Mouse (Mus musculus) heart, embryonic 11.5 days (tissue): ENCODE measurements around the gene Ube2q2. TPM values are rescaled to one million over a fixed set of nuclear protein-coding genes. Genes with fewer than 3 reads are reported as not detected.
"Not testable (repeated sequence)": the region's sequence is repeated elsewhere in the genome, so short reads cannot be mapped to it uniquely, and the experiment has no call there.

Experiments used
- ATAC-seq: fragments of 200-750 bp; cut with Nextera tagmentation; replicated peaks from 2 replicates; pipeline ENCODE4 v1.8.0; 2017; ENCODE audit warnings: moderate library complexity; ENCODE audit not compliant: insufficient number of reproducible peaks, low FRiP score, low TSS enrichment
- H3K27ac ChIP-seq: fragments of 300-500 bp; sonication (generic); 2 replicates; pipeline ENCODE4 v1.5.1; 2014; ENCODE audit warnings: mild to moderate bottlenecking, low read depth, low read length
- H3K27me3 ChIP-seq: fragments of 300-500 bp; sonication (generic); 2 replicates; pipeline ENCODE4 v1.6.1; 2014; ENCODE audit warnings: mild to moderate bottlenecking, low read length, mixed read lengths; ENCODE audit not compliant: control insufficient read depth, insufficient read depth
- H3K36me3 ChIP-seq: fragments of 300-500 bp; sonication (generic); 2 replicates; pipeline ENCODE4 v1.6.1; 2014; ENCODE audit warnings: mild to moderate bottlenecking, low read length, moderate library complexity, mixed read lengths; ENCODE audit not compliant: control insufficient read depth, insufficient read depth
- H3K4me1 ChIP-seq: fragments of 300-500 bp; sonication (generic); 2 replicates; pipeline ENCODE4 v1.6.1; 2014; ENCODE audit warnings: low read length; ENCODE audit not compliant: control insufficient read depth, insufficient read depth
- H3K4me2 ChIP-seq: fragments of 300-500 bp; sonication (generic); 2 replicates; pipeline ENCODE4 v1.6.1; 2014; ENCODE audit warnings: mild to moderate bottlenecking, moderate library complexity
- H3K4me3 ChIP-seq: fragments of 300-500 bp; sonication (generic); 2 replicates; pipeline ENCODE4 v1.5.1; 2014; ENCODE audit warnings: low read depth, low read length
- H3K9ac ChIP-seq: fragments of 300-500 bp; sonication (generic); 2 replicates; pipeline ENCODE4 v1.6.1; 2014; ENCODE audit warnings: mild to moderate bottlenecking, low read depth, low read length, moderate library complexity
- H3K9me3 ChIP-seq: fragments of 300-500 bp; sonication (generic); replicated peaks from 2 replicates; pipeline ENCODE4 v1.6.1; 2016; ENCODE audit warnings: low read length; ENCODE audit not compliant: control insufficient read depth
- WGBS: fragments of 180-500 bp; shearing (Covaris S2); extraction: QIAGEN DNeasy Blood & Tissue Kit; methylation state at CpG from one replicate; pipeline ENCODE4 v1.1.7; 2014; ENCODE audit not compliant: insufficient replicate concordance; 5-methylcytosine and 5-hydroxymethylcytosine counted together
- polyA plus RNA-seq: library from polyadenylated mRNA; unstranded; fragments of >200 nt; fragmentation: Nextera tagmentation; extraction: Ambion mirVana; gene quantifications from 2 replicates; pipeline ENCODE4 v1.2.1, GENCODE M21; 2014

The Ube2q2 gene
- polyA plus RNA-seq, 1 experiment from 2014 or later, result 29.1 TPM

GRCm38 (mm10) chr9:55236235-55237165 is 87.8 kb downstream of the Ube2q2 start:
- no peak overlapping the region for H3K27ac ChIP-seq
- no peak overlapping the region for H3K4me3 ChIP-seq
- H3K27me3 ChIP-seq, result no peaks in the 10 kb centered on the region
- no peak overlapping the region for H3K4me2 ChIP-seq
- WGBS, result 69% methylated on average over 13 of the region's 13 CpGs
- H3K36me3 ChIP-seq, result no peaks in the 10 kb centered on the region
- no peaks in the 10 kb centered on the region for H3K9me3 ChIP-seq
- no peak overlapping the region for H3K9ac ChIP-seq
- ATAC-seq, result no peak
- no peaks in the 10 kb centered on the region for H3K4me1 ChIP-seq

- Histone ChIP-seq H3K4me3 (no peak overlapping the region), H3K9ac (no peak overlapping the region), H3K4me1 (no peaks in the 10 kb centered on the region), H3K36me3 (no peaks in the 10 kb centered on the region), H3K27ac (no peak overlapping the region), H3K9me3 (no peaks in the 10 kb centered on the region), H3K27me3 (no peaks in the 10 kb centered on the region), H3K4me2 (no peak overlapping the region)
- ATAC-seq, result no peak
- WGBS, result 58% methylated on average over 5 of the region's 5 CpGs
These were observed 92.2 kb downstream of the Ube2q2 start for GRCm38 (mm10) chr9:55240852-55241251.

GRCm38 (mm10) chr9:55241863-55242685 is 93.4 kb downstream of the Ube2q2 start:
- WGBS, result 32% methylated on average over 24 of the region's 24 CpGs

GRCm38 (mm10) chr9:55243280-55243679 is 94.6 kb downstream of the Ube2q2 start:
- H3K36me3 ChIP-seq, result no peaks in the 10 kb centered on the region
- H3K27ac ChIP-seq, result no peak overlapping the region
- no peaks in the 10 kb centered on the region for H3K9me3 ChIP-seq
- no peak overlapping the region for H3K4me2 ChIP-seq
- no peaks in the 10 kb centered on the region for H3K27me3 ChIP-seq
- no peaks in the 10 kb centered on the region for H3K4me1 ChIP-seq
- no peak for ATAC-seq
- no peak overlapping the region for H3K4me3 ChIP-seq
- H3K9ac ChIP-seq, result no peak overlapping the region
- WGBS, result 68% methylated on average over 3 of the region's 3 CpGs

More at GRCm38 (mm10) chr9:55241863-55242685, 93.4 kb downstream of the Ube2q2 start:
- ATAC-seq, result no peak
- Histone ChIP-seq H3K4me2 (peak overlapping the region; percentile 70), H3K4me1 (no peaks in the 10 kb centered on the region), H3K27me3 (no peaks in the 10 kb centered on the region), H3K27ac (no peak overlapping the region), H3K9me3 (no peaks in the 10 kb centered on the region), H3K9ac (no peak overlapping the region), H3K36me3 (no peaks in the 10 kb centered on the region), H3K4me3 (peak overlapping the region; percentile 31)

GRCm38 (mm10) chr9:55244079-55244478 is 95.4 kb downstream of the Ube2q2 start:
- no peak overlapping the region for H3K4me3 ChIP-seq
- H3K36me3 ChIP-seq, result no peaks in the 10 kb centered on the region
- H3K9ac ChIP-seq, result no peak overlapping the region
- no peak overlapping the region for H3K4me2 ChIP-seq
- ATAC-seq, result no peak
- no peak overlapping the region for H3K27ac ChIP-seq
- 69% methylated on average over 3 of the region's 3 CpGs for WGBS
- H3K27me3 ChIP-seq, result no peaks in the 10 kb centered on the region
- H3K9me3 ChIP-seq, result no peaks in the 10 kb centered on the region
- no peaks in the 10 kb centered on the region for H3K4me1 ChIP-seq

- 72% methylated on average over 1 of the region's 1 CpGs for WGBS
- not testable (repeated sequence) for H3K4me3 ChIP-seq, H3K9me3 ChIP-seq, H3K27me3 ChIP-seq, H3K36me3 ChIP-seq, ATAC-seq, H3K27ac ChIP-seq, H3K4me1 ChIP-seq, H3K9ac ChIP-seq, H3K4me2 ChIP-seq
These were observed 96.5 kb downstream of the Ube2q2 start for GRCm38 (mm10) chr9:55245057-55245750.

GRCm38 (mm10) chr9:55246440-55246839 is 97.8 kb downstream of the Ube2q2 start:
- Histone ChIP-seq H3K4me3 (no peak overlapping the region), H3K9ac (no peak overlapping the region), H3K9me3 (no peaks in the 10 kb centered on the region), H3K4me2 (no peak overlapping the region), H3K36me3 (no peaks in the 10 kb centered on the region), H3K27ac (no peak overlapping the region), H3K27me3 (no peaks in the 10 kb centered on the region), H3K4me1 (no peaks in the 10 kb centered on the region)
- ATAC-seq, result no peak
- WGBS, result 68% methylated on average over 8 of the region's 8 CpGs

- Histone ChIP-seq H3K27me3 (no peaks in the 10 kb centered on the region), H3K9ac (no peak overlapping the region), H3K4me2 (no peak overlapping the region), H3K27ac (no peak overlapping the region), H3K9me3 (no peaks in the 10 kb centered on the region), H3K4me3 (no peak overlapping the region), H3K36me3 (no peaks in the 10 kb centered on the region), H3K4me1 (no peaks in the 10 kb centered on the region)
- WGBS, result 86% methylated on average over 4 of the region's 4 CpGs
- no peak for ATAC-seq
These were observed 98.3 kb downstream of the Ube2q2 start for GRCm38 (mm10) chr9:55246918-55247317.
